Mouse (Mus musculus) bone marrow macrophage, adult 2 months (primary cell): ENCODE data around the gene Fancc. TPM values are rescaled to one million over a fixed set of nuclear protein-coding genes. Genes with fewer than 3 reads are reported as not detected.
"Not testable (repeated sequence)": the region's sequence is repeated elsewhere in the genome, so short reads cannot be mapped to it uniquely, and the experiment has no call there.

ENCODE experiments used
- H3K27ac ChIP-seq: 2 replicates; pipeline ENCODE4 v1.5.1; 2012; ENCODE audit warnings: low read depth, low read length; ENCODE audit not compliant: insufficient read depth
- H3K4me1 ChIP-seq: 2 replicates; pipeline ENCODE4 v1.6.1; 2012; ENCODE audit warnings: low read length; ENCODE audit not compliant: control insufficient read depth, insufficient read depth
- H3K4me3 ChIP-seq: 2 replicates; pipeline ENCODE4 v1.5.1; 2012; ENCODE audit warnings: mild to moderate bottlenecking, low read length, moderate library complexity; ENCODE audit not compliant: insufficient read depth
- CTCF ChIP-seq: IDR thresholded peaks from 2 replicates; pipeline ENCODE4 v1.5.1; 2012; ENCODE audit warnings: low read depth, mild to moderate bottlenecking, low read length, moderate library complexity
- POLR2A ChIP-seq: IDR thresholded peaks from 2 replicates; pipeline ENCODE4 v1.6.1; 2012; ENCODE audit warnings: mild to moderate bottlenecking, low read depth, low read length, borderline replicate concordance
- polyA plus RNA-seq: library from polyadenylated mRNA; stranded (reverse); fragments of >200 nt; gene quantifications from 2 replicates; pipeline ENCODE4 v1.2.4, GENCODE M21; 2012; ENCODE audit not compliant: missing spikeins, insufficient read depth, insufficient read length

The Fancc gene
- polyA plus RNA-seq, 1 experiment, result 7.6 TPM

DNA sequence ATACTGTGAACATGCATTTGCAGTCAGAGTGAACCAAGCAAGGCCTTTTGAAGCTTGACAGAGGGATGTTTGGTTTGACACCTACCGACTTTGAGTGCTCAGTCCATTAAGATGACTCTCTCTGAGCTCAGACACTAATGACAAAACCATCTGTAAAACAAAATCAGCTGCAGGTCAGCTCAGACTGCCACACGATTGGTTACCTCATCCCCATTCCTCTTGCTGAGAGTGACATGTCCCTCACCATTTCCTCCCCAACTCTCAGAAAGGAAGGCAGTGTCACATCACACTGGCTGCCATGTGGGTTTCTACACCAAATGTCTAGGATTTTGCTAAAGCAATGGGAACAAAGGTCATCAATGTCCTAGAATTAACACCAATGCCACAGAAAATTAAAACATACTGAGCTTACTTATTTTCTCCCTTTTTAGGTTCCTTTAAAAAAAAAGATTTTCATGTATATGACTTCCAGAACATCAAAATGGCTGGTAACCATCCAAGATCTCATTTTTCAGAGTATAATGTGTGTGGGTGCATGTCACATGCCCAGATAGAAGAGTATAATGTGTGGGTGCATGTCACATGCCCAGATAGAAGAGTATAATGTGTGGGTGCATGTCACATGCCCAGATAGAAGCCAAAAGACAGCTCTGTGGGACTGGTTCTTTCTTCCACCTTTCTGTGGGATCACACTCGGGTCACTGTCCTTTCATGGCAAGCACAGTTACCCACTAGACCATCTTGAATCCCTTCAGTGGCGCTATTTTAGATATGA is 136.8 kb downstream of the Fancc start:
- Histone ChIP-seq H3K27ac (no peak overlapping the region), H3K4me1 (peaks cover 3% of the 10 kb centered on the region; the same call in 1 of the 2 replicates), H3K4me3 (no peak overlapping the region)
- no peak for TF ChIP-seq CTCF

DNA sequence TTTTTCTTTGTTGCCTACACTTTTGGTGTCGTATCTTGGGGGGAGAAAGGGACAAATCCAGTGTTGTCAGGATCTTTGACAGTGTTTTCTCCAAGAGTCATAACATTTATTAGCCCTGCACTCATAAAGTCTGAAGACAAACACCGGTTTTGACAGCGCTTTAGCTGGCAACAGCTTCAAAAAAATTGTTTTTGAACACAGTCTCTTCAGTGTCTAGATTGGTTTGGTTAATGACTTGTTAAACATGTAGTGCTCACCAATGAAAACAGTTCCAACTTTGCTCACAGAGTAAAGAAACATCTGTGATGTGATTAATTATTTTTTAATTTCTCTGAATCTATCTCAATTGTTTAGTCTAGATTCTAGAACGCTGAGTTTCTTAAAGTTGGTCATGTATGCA is 137.7 kb downstream of the Fancc start:
- peaks cover 3% of the 10 kb centered on the region; the same call in 1 of the 2 replicates for H3K4me1 ChIP-seq
- H3K27ac ChIP-seq, result no peak overlapping the region
- no peak for TF ChIP-seq POLR2A
- no peak for TF ChIP-seq CTCF
- no peak overlapping the region for H3K4me3 ChIP-seq

DNA sequence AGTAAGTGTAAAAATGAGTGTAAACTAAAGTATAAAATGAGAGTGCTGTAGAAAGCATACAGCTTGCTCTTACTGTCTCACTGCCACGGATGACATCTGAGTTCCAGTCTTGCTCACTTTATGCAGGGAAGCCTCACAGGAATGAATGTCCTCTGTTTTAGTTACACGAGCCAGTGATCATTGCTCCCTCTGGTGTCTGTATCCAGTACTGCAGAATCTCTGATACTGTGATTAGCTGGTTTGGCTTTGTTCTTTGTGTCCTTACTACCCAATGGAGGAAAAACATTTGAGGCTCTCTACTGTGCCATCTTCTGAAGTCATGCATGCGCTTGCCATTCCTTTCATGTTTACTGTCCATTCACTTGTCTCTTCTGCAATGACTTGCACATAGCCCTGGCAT is 140.5 kb downstream of the Fancc start:
- TF ChIP-seq POLR2A (no peak), CTCF (no peak)
- Histone ChIP-seq H3K4me1 (no peaks in the 10 kb centered on the region), H3K4me3 (no peak overlapping the region), H3K27ac (no peak overlapping the region)

DNA sequence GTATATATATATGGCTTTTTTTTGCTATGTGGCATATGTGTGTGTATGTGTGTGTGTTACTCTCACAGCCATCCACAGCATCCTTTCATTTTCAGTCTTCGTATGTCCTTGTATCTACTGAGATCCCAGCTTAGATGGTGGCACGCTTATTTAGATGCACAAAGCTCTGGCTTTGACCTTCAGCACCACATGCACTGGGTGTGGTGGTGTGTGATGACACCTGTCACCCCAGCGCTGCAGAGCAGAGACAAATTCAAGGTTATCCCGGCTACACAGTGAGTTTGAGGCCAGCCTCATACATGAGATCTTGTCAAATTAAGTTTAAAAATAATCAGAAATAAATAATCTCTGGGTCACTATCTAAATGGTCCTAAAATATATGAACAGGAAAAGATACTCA is 141.0 kb downstream of the Fancc start:
- TF ChIP-seq POLR2A (no peak), CTCF (no peak)
- no peak overlapping the region for H3K4me3 ChIP-seq
- H3K4me1 ChIP-seq, result no peaks in the 10 kb centered on the region
- no peak overlapping the region for H3K27ac ChIP-seq

DNA sequence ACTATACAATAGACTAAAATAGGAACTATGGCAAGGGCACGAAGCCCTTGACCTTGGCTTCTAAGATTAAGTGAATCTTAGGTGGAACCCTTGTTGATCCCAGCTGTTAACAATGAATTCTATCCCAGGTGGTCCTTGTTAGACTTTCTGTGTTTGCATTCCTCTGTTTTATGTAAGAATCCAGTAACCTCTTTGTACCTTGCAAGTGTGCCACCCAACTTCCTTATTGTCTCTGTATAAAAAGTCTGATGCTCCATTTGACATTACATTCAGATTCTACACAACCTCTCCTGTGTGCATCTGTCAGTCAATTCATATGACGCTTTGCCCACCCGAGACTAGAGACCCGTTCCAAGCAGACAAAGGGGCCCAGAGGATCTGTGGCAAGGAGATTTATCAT is 143.8 kb downstream of the Fancc start:
- H3K4me1 ChIP-seq, H3K27ac ChIP-seq, H3K4me3 ChIP-seq: not testable (repeated sequence)

DNA sequence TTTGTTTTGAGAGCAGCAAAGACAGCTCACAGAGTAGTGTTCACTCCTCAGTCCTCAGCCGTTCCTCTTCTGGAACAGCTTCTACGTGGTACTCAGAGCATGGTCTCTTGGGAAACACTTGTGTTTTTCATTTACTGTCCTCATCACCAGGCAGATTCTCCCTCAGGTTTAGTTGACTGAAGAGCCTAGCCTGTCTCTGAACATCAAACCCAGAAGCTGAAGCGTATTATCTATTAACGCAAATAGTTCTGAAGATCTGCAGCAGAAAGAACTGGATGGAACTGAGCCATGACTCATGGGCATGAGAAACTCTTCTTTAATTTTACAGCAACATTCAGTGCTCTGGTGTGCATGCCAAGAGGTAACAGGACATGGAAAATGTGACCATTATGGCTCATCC is 147.0 kb downstream of the Fancc start:
- TF ChIP-seq CTCF (no peak), POLR2A (no peak)
- H3K4me3 ChIP-seq, result no peak overlapping the region
- no peak overlapping the region for H3K27ac ChIP-seq
- H3K4me1 ChIP-seq, result no peaks in the 10 kb centered on the region

DNA sequence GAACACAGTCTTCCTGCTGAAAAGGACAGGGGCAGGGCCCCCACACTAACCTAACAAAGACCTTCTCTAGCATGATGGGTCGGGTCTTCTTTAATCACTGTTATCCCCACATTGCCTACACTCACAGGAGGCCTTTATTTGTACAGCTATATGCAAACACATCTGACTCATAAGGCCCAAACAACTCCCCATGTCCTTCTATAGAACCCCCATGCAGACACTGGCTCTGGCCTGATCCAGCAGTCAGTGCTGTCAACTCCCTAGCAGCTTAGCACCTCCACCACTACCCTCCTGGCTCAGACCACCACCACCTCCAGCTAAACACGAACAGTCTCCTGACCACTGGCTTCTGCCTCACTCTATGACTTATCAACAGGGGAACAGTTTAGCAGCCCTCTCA is 149.4 kb downstream of the Fancc start:
- no peak overlapping the region for H3K4me3 ChIP-seq
- H3K4me1 ChIP-seq, result peaks cover 6% of the 10 kb centered on the region; the same call in 1 of the 2 replicates
- TF ChIP-seq CTCF (no peak), POLR2A (no peak)
- H3K27ac ChIP-seq, result no peak overlapping the region

DNA sequence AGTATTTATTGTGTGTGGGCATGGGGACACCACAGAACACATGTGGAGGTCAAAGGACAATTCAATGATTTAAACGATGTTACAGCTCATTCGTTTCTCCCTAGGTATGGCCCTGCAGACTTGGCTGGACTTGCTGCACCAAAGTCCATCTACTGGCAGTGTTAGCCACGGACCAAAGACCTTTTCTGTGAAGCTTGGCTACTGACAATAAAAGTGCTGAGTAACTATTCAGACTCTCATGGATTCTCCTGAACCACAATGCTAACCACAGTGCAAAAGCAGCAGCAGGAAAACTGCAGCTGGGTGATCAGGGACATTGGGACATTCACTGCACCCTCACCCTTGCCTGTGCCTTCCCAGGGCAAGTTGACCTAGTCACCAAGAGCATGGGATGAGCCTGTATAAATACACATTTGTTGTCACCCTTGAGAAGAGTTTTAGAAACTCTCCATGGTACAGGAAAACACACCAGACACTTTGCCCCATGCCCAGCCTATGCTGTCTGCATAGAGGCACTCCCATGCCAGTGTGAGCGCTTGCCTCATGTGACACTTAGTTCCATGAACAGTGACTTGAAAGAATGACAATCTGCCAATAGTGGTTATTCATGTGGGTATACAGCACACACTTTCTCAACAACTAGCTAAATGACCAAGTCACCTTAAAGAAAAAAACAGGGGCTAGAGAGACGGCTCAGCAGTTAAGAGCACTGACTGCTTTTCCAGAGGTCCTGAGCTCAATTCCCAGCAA is 151.4 kb downstream of the Fancc start:
- H3K27ac ChIP-seq, result no peak overlapping the region
- no peak for TF ChIP-seq POLR2A
- TF ChIP-seq CTCF, result no peak
- peaks cover 13% of the 10 kb centered on the region; the same call in 1 of the 2 replicates for H3K4me1 ChIP-seq
- H3K4me3 ChIP-seq, result no peak overlapping the region

DNA sequence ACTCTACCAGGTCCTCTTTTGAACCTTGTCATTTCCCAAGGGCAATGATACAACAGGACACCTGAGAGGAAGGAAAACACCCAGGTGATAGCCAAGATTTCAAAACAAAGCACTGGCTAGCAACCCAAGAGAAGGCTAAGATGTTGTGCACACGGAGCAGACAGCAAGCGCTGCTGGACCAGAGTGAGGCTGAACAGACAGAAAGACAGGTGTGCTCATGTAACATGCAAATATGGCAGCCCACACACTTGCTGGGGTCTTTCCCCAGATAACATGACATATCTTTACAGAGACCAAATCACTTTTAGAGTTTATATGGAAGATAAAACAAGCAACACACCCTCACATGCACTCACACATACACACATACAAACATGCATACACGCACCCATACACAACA is 152.6 kb downstream of the Fancc start:
- H3K4me3 ChIP-seq, result no peak overlapping the region
- TF ChIP-seq POLR2A, result no peak
- TF ChIP-seq CTCF, result no peak

DNA sequence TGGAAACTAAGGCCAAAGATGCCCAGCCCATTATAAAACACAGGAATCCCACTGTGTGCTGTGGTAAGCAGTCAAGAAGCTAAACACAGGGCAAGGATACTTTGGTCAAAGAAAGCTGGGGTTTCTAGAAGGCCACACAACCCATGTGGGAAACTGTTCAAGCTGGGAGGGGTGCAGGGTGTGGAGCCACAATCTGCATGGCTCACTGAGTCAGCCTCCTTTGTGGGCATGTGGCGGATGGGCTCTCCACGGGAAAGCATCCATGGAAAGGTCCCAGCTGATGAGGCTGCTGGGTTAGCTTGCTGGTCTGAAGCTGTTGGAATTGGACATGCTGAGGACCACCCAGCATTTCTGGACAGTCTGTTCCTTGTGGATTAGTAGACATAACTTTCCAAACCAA is 154.3 kb downstream of the Fancc start:
- H3K4me1 ChIP-seq, result peaks cover 13% of the 10 kb centered on the region; the same call in 1 of the 2 replicates
- TF ChIP-seq CTCF (no peak), POLR2A (no peak)
- no peak overlapping the region for H3K27ac ChIP-seq
- H3K4me3 ChIP-seq, result no peak overlapping the region

More for the DNA sequence above, 152.6 kb downstream of the Fancc start:
- H3K4me1 ChIP-seq, result peaks cover 13% of the 10 kb centered on the region; the same call in 1 of the 2 replicates
- no peak overlapping the region for H3K27ac ChIP-seq
